Mouse (Mus musculus) CH12.LX (cell line): ENCODE measurements around the gene Sgms1. TPM values are rescaled to one million over a fixed set of nuclear protein-coding genes. Genes with fewer than 3 reads are reported as not detected.

ENCODE experiments used
- DNase-seq: peaks from one replicate; pipeline ENCODE4 v3.0.0-alpha.2; 2013; ENCODE audit errors: extremely low read depth
- H3K27ac ChIP-seq: 2 replicates; pipeline ENCODE4 v1.5.1; 2012; ENCODE audit warnings: low read depth, mild to moderate bottlenecking, control low read depth, moderate library complexity; ENCODE audit not compliant: insufficient read depth
- H3K27me3 ChIP-seq: replicated peaks from 2 replicates; pipeline ENCODE3; 2012; ENCODE audit warnings: inconsistent platforms
- H3K36me3 ChIP-seq, 2 experiments: replicated peaks in 1 of 2; 2 replicates each; pipeline versions ENCODE3 to v1.6.1; 2012; ENCODE audit warnings: inconsistent platforms in 1 of 2, low read length in 1 of 2, mild to moderate bottlenecking in 1 of 2, mixed read lengths in 1 of 2, moderate library complexity in 1 of 2; ENCODE audit not compliant: control insufficient read depth in 1 of 2, insufficient read depth in 1 of 2
- H3K4me1 ChIP-seq, 2 experiments: 2 replicates each; pipeline ENCODE4 v1.6.1; 2012; ENCODE audit warnings: inconsistent platforms in 1 of 2, moderate library complexity in 1 of 2; ENCODE audit not compliant: insufficient read depth in 2 of 2, control insufficient read depth in 1 of 2
- H3K4me2 ChIP-seq: 2 replicates; pipeline ENCODE4 v1.6.1; 2012; ENCODE audit warnings: low read depth, mild to moderate bottlenecking, control low read depth; ENCODE audit not compliant: poor library complexity, insufficient read depth, severe bottlenecking
- H3K4me3 ChIP-seq, 3 experiments: fragments of 150-350 bp in 1 of 3; sonication (generic) in 1 of 3; replicated peaks in 1 of 3; 2 replicates each; pipeline versions ENCODE3 to v1.5.1; 2011 to 2012; ENCODE audit warnings: low read depth in 2 of 3, low read length in 2 of 3, mild to moderate bottlenecking in 2 of 3, moderate library complexity in 2 of 3, control low read depth in 1 of 3, improper control_type of control experiment in 1 of 3, inconsistent platforms in 1 of 3, mixed read lengths in 1 of 3; ENCODE audit not compliant: poor library complexity in 1 of 3
- H3K79me2 ChIP-seq: replicated peaks from 2 replicates; pipeline ENCODE4 v1.6.1; 2012; ENCODE audit warnings: mild to moderate bottlenecking, moderate library complexity; ENCODE audit not compliant: control insufficient read depth, poor library complexity, insufficient read depth, severe bottlenecking; ENCODE audit errors: extremely low read depth
- H3K9ac ChIP-seq: 2 replicates; pipeline ENCODE4 v1.6.1; 2012; ENCODE audit warnings: low read depth, mild to moderate bottlenecking, control low read depth, moderate library complexity; ENCODE audit not compliant: insufficient read depth
- H3K9me3 ChIP-seq: replicated peaks from 2 replicates; pipeline ENCODE3; 2012; ENCODE audit warnings: low read length, inconsistent platforms, mixed read lengths
- CHD1 ChIP-seq: IDR thresholded peaks from 2 replicates; pipeline ENCODE4 v1.6.1; 2012; ENCODE audit warnings: low read depth, low read length, improper control_type of control experiment, inconsistent platforms
- ELF1 ChIP-seq: IDR thresholded peaks from 2 replicates; pipeline ENCODE4 v1.6.1; 2014; ENCODE audit warnings: low read depth, mild to moderate bottlenecking, inconsistent platforms, low read length, improper control_type of control experiment
- EP300 ChIP-seq: IDR thresholded peaks from 2 replicates; pipeline ENCODE4 v1.6.1; 2011; ENCODE audit warnings: low read length, improper control_type of control experiment
- JUND ChIP-seq: conservative IDR thresholded peaks from 2 replicates; pipeline ENCODE4 v1.6.1; 2011; ENCODE audit warnings: low read depth, low read length, improper control_type of control experiment
- MAFK ChIP-seq: IDR thresholded peaks from 2 replicates; pipeline ENCODE4 v1.6.1; 2011; ENCODE audit warnings: low read length, improper control_type of control experiment; ENCODE audit not compliant: insufficient replicate concordance
- MAX ChIP-seq: IDR thresholded peaks from 2 replicates; pipeline ENCODE4 v1.6.1; 2011; ENCODE audit warnings: low read length, improper control_type of control experiment
- MAZ ChIP-seq: IDR thresholded peaks from 2 replicates; pipeline ENCODE4 v1.6.1; 2012; ENCODE audit warnings: low read depth, mild to moderate bottlenecking, inconsistent platforms, low read length, improper control_type of control experiment, moderate library complexity
- MEF2A ChIP-seq: IDR thresholded peaks from 2 replicates; pipeline ENCODE4 v1.6.1; 2014; ENCODE audit warnings: low read depth, mild to moderate bottlenecking, inconsistent platforms, low read length, improper control_type of control experiment, borderline replicate concordance
- MXI1 ChIP-seq: IDR thresholded peaks from 2 replicates; pipeline ENCODE4 v1.6.1; 2011; ENCODE audit warnings: mild to moderate bottlenecking, low read depth, low read length, improper control_type of control experiment
- RCOR1 ChIP-seq: conservative IDR thresholded peaks from 2 replicates; pipeline ENCODE4 v1.6.1; 2012; ENCODE audit warnings: low read depth, mild to moderate bottlenecking, inconsistent platforms, low read length, improper control_type of control experiment
- TBP ChIP-seq: conservative IDR thresholded peaks from 2 replicates; pipeline ENCODE4 v1.6.1; 2011; ENCODE audit warnings: low read depth, low read length, improper control_type of control experiment
- TCF12 ChIP-seq: IDR thresholded peaks from 2 replicates; pipeline ENCODE4 v1.6.1; 2014; ENCODE audit warnings: low read depth, mild to moderate bottlenecking, inconsistent platforms, low read length, improper control_type of control experiment
- USF1 ChIP-seq: IDR thresholded peaks from 2 replicates; pipeline ENCODE4 v1.6.1; 2014; ENCODE audit warnings: low read depth, mild to moderate bottlenecking, inconsistent platforms, low read length, improper control_type of control experiment
- ZKSCAN1 ChIP-seq: IDR thresholded peaks from 2 replicates; pipeline ENCODE4 v1.6.1; 2012; ENCODE audit warnings: low read depth, inconsistent platforms, low read length, improper control_type of control experiment, borderline replicate concordance
- dilution Hi-C: fragments of 300-500 bp; cut with MboI; formaldehyde crosslinking; loops from 2 replicates; pipeline ENCODE4 v1.14.3; 2020; ENCODE audit warnings: low sequenced_read_pairs; ENCODE audit not compliant: extremely low pct_unique_long_range_greater_than_20kb, extremely low pct_ligation_motif_present
- in situ Hi-C: fragments of 300-500 bp; cut with MboI; formaldehyde crosslinking; loops from 3 replicates; pipeline ENCODE4 v1.14.3; 2019; ENCODE audit warnings: low sequenced_read_pairs, low pct_ligation_motif_present, low pct_unique_long_range_greater_than_20kb, mixed read lengths
- polyA plus RNA-seq: library from polyadenylated mRNA; unstranded; fragments of >175 nt; gene quantifications from 2 replicates; pipeline ENCODE4 v1.2.1, GENCODE M21; 2012; ENCODE audit warnings: low read depth; ENCODE audit not compliant: insufficient read length
- total RNA-seq, 2 experiments: library from RNA; depleted of rRNA; stranded (reverse); fragments of 300-350 nt in 1 of 2; fragments of >200 nt in 1 of 2; gene quantifications; 2 replicates each; pipeline ENCODE4 v1.2.3; 2012 to 2014

The Sgms1 gene
- total and polyA plus RNA-seq, 3 experiments = 1.4 to 1.8 (median 1.8) TPM

- Histone ChIP-seq H3K27me3 (no peaks in the 10 kb centered on the region), H3K9me3 (no peaks in the 10 kb centered on the region), H3K4me2 (no peak overlapping the region), H3K9ac (no peak overlapping the region), H3K4me3 (no peak overlapping the region), H3K27ac (no peak overlapping the region), H3K36me3 (no peaks in the 10 kb centered on the region), H3K79me2 (no peaks in the 10 kb centered on the region), H3K4me1 (peaks cover 6 to 22% of the 10 kb centered on the region in 2 experiments)
- DNase-seq = no peak
- dilution Hi-C loops = no loop called here
- TF ChIP-seq MAFK (no peak), USF1 (no peak), EP300 (no peak), MEF2A (no peak)
- in situ Hi-C loops = loop anchor here (10.0 kb wide), 1 partner anchor 135 kb away; no protein-coding TSS in a partner anchor
Measured at GRCm38 (mm10) chr19:32189961-32190360, 199.6 kb downstream of the Sgms1 start.

- in situ Hi-C loops = loop anchor here (10.0 kb wide), 1 partner anchor 136 kb away; no protein-coding TSS in a partner anchor
- H3K36me3 ChIP-seq = no peaks in the 10 kb centered on the region
- H3K9me3 ChIP-seq = no peaks in the 10 kb centered on the region
Measured at GRCm38 (mm10) chr19:32189036-32189436, 200.5 kb downstream of the Sgms1 start.

DNA sequence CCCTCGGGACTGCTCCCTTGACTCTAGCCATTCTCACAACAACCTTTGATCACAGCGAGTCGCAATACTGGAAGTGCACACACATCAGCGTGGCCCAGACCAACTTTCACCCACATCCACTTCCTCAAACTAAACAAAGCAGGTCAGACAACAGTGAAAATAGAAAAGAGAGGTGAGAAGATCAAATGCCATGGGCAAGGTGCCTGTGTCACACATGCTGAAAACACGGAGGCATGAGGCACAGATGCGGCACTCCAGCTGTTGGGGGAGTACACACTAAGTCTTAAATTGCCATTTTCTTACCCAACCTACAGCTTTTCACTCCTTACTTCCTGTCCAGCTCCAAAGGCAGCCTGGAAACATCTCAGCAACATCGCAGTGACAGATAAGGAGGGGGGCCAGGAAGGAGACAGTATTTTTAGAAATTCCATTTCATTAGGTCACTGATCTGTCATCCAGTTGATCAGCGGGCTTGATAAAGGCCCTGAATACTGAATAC lies 202.9 kb downstream of the Sgms1 start:
- no peak overlapping the region for H3K27ac ChIP-seq
- no peaks in the 10 kb centered on the region for H3K36me3 ChIP-seq
- peaks cover 9 to 53% of the 10 kb centered on the region in 2 experiments for H3K4me1 ChIP-seq
- in situ Hi-C loops (loop anchor here (10.0 kb wide), 1 partner anchor 138 kb away; no protein-coding TSS in a partner anchor), dilution Hi-C loops (no loop called here)
- no peaks in the 10 kb centered on the region for H3K9me3 ChIP-seq
- peak overlapping the region; percentile 7; the same call in 1 of the 2 replicates for H3K4me2 ChIP-seq
- no peak overlapping the region for H3K9ac ChIP-seq
- TF ChIP-seq MXI1 = no peak
- TF ChIP-seq CHD1 = no peak
- TF ChIP-seq RCOR1 = no peak
- no peak for TF ChIP-seq MAZ
- TF ChIP-seq TBP = 0 out of 2 replicates have a peak, but pooled peaks have one; percentile 27
- TF ChIP-seq ELF1 = peak; percentile 18; the same call in 1 of the 2 replicates
- no peak for TF ChIP-seq TCF12
- peak; percentile 35 for DNase-seq
- H3K79me2 ChIP-seq = no peaks in the 10 kb centered on the region
- H3K27me3 ChIP-seq = no peaks in the 10 kb centered on the region
- H3K4me3 ChIP-seq = no peak overlapping the region

More at GRCm38 (mm10) chr19:32189036-32189436, 200.5 kb downstream of the Sgms1 start:
- Histone ChIP-seq H3K4me3 (no peak overlapping the region), H3K4me2 (no peak overlapping the region), H3K27me3 (no peaks in the 10 kb centered on the region), H3K4me1 (peaks cover 7 to 29% of the 10 kb centered on the region in 2 experiments), H3K27ac (no peak overlapping the region), H3K9ac (no peak overlapping the region), H3K79me2 (no peaks in the 10 kb centered on the region)
- dilution Hi-C loops = no loop called here
- no peak for DNase-seq
- TF ChIP-seq TBP (no peak), MAX (no peak), MAFK (no peak), ZKSCAN1 (no peak), JUND (no peak)
